In genomic region chr2:103705826-103706225, GRCm38 (mm10) we compare ENCODE assay signal across 12 mouse cellular contexts. TPM values are rescaled to one million over a fixed set of nuclear protein-coding genes. Genes with fewer than 3 reads are reported as not detected.
DNase-seq lines count a peak whose midpoint lies in the region; ATAC-seq lines count a peak whose summit lies in the region.
"Had no signal": no experiment of that assay in that cellular context is flagged by ENCODE, and none has a peak within 500 bp of the region (broad histone marks: within the 10 kb centered on the region; RNA-seq: fewer than 3 reads in every experiment).

No protein-coding gene starts in this region.

- WGBS in forebrain, embryonic 15.5 days, result 77% methylated on average over 4 of the region's 4 CpGs
- WGBS in forebrain, embryonic 14.5 days, result 77% methylated on average over 4 of the region's 4 CpGs
- 82% methylated on average over 4 of the region's 4 CpGs for WGBS in hindbrain, embryonic 12.5 days
- 65% methylated on average over 4 of the region's 4 CpGs for WGBS in hindbrain, embryonic 16.5 days
- 79% methylated on average over 4 of the region's 4 CpGs for WGBS in neural tube, embryonic 12.5 days

- no peaks in the 10 kb centered on the region for H3K9me3 ChIP-seq in forebrain, embryonic 15.5 days
- H3K9me3 ChIP-seq in forebrain, embryonic 14.5 days (replicated peaks; ENCODE audit: control insufficient read depth, low read length), result no peaks in the 10 kb centered on the region
- H3K9me3 ChIP-seq in hindbrain, embryonic 12.5 days (replicated peaks), result no peaks in the 10 kb centered on the region
- no peaks in the 10 kb centered on the region for H3K9me3 ChIP-seq in hindbrain, embryonic 16.5 days (ENCODE audit: control insufficient read depth, low read length)
- no peaks in the 10 kb centered on the region for H3K9me3 ChIP-seq in neural tube, embryonic 12.5 days
- H3K9me3 ChIP-seq: embryonic facial prominence, embryonic 15.5 days; neural tube, embryonic 13.5 days; stomach, embryonic 15.5 days had no signal

- H3K4me2 ChIP-seq in forebrain, embryonic 15.5 days (replicated peaks), result no peak overlapping the region
- no peak overlapping the region for H3K4me2 ChIP-seq in forebrain, embryonic 14.5 days (ENCODE audit: low read length)
- H3K4me2 ChIP-seq in hindbrain, embryonic 12.5 days (replicated peaks), result no peak overlapping the region
- H3K4me2 ChIP-seq in hindbrain, embryonic 16.5 days (ENCODE audit: low read length), result no peak overlapping the region
- H3K4me2 ChIP-seq in neural tube, embryonic 12.5 days (replicated peaks), result no peak overlapping the region; the same call in 1 of the 2 replicates
- H3K4me2 ChIP-seq: embryonic facial prominence, embryonic 15.5 days; neural tube, embryonic 13.5 days; stomach, embryonic 15.5 days had no signal

- no peaks in the 10 kb centered on the region for H3K36me3 ChIP-seq in forebrain, embryonic 15.5 days
- H3K36me3 ChIP-seq in forebrain, embryonic 14.5 days (ENCODE audit: control insufficient read depth, insufficient read depth, low read length), result 0 out of 2 replicates have a peak, but pooled peaks cover 11% of the 10 kb centered on the region
- H3K36me3 ChIP-seq in hindbrain, embryonic 12.5 days, result peaks cover 55% of the 10 kb centered on the region
- no peaks in the 10 kb centered on the region for H3K36me3 ChIP-seq in hindbrain, embryonic 16.5 days (ENCODE audit: control insufficient read depth, insufficient read depth, low read length)
- H3K36me3 ChIP-seq in neural tube, embryonic 12.5 days, result peaks cover 41% of the 10 kb centered on the region
- H3K36me3 ChIP-seq: stomach, embryonic 15.5 days had no signal

- peak; percentile 11; the same call in 1 of the 2 replicates for ATAC-seq in forebrain, embryonic 15.5 days (replicated peaks)
- ATAC-seq in forebrain, embryonic 14.5 days, result no peak
- ATAC-seq in hindbrain, embryonic 12.5 days (ENCODE audit: low FRiP score), result no peak
- ATAC-seq in hindbrain, embryonic 16.5 days, result no peak; the same call in 1 of the 2 replicates
- ATAC-seq in neural tube, embryonic 12.5 days (ENCODE audit: low FRiP score, low read depth), result peak; percentile 15; the same call in 1 of the 2 replicates

- H3K27me3 ChIP-seq in forebrain, embryonic 15.5 days, result no peaks in the 10 kb centered on the region
- H3K27me3 ChIP-seq in forebrain, embryonic 14.5 days (replicated peaks; ENCODE audit: control insufficient read depth, insufficient read depth, low read length), result no peaks in the 10 kb centered on the region
- no peaks in the 10 kb centered on the region; the same call in 1 of the 2 replicates for H3K27me3 ChIP-seq in hindbrain, embryonic 12.5 days
- no peaks in the 10 kb centered on the region for H3K27me3 ChIP-seq in hindbrain, embryonic 16.5 days (replicated peaks; ENCODE audit: control insufficient read depth, insufficient read depth, low read length)
- H3K27me3 ChIP-seq in neural tube, embryonic 12.5 days (replicated peaks), result no peaks in the 10 kb centered on the region
- H3K27me3 ChIP-seq: embryonic facial prominence, embryonic 15.5 days; neural tube, embryonic 13.5 days; stomach, embryonic 15.5 days had no signal

- peaks cover 6% of the 10 kb centered on the region; the same call in 1 of the 2 replicates for H3K4me1 ChIP-seq in forebrain, embryonic 15.5 days
- H3K4me1 ChIP-seq in forebrain, embryonic 14.5 days (ENCODE audit: control insufficient read depth, insufficient read depth, low read length), result peaks cover 7% of the 10 kb centered on the region; the same call in 1 of the 2 replicates
- H3K4me1 ChIP-seq in hindbrain, embryonic 12.5 days, result peaks cover 16% of the 10 kb centered on the region
- peaks cover 12% of the 10 kb centered on the region for H3K4me1 ChIP-seq in hindbrain, embryonic 16.5 days (ENCODE audit: control insufficient read depth, insufficient read depth, low read depth, low read length)
- H3K4me1 ChIP-seq in neural tube, embryonic 12.5 days, result peaks cover 8% of the 10 kb centered on the region

- no peak overlapping the region for H3K4me3 ChIP-seq in forebrain, embryonic 15.5 days
- no peak overlapping the region for H3K4me3 ChIP-seq in forebrain, embryonic 14.5 days (ENCODE audit: low read depth, low read length)
- no peak overlapping the region for H3K4me3 ChIP-seq in hindbrain, embryonic 12.5 days
- no peak overlapping the region for H3K4me3 ChIP-seq in hindbrain, embryonic 16.5 days (ENCODE audit: low read length)
- no peak overlapping the region for H3K4me3 ChIP-seq in neural tube, embryonic 12.5 days
- H3K4me3 ChIP-seq: embryonic facial prominence, embryonic 15.5 days; neural tube, embryonic 13.5 days; stomach, embryonic 15.5 days had no signal

- no peak overlapping the region for H3K27ac ChIP-seq in forebrain, embryonic 15.5 days (replicated peaks)
- H3K27ac ChIP-seq in forebrain, embryonic 14.5 days (ENCODE audit: low read depth, low read length), result no peak overlapping the region
- H3K27ac ChIP-seq in hindbrain, embryonic 12.5 days, result peak overlapping the region; percentile 35; the same call in 1 of the 2 replicates
- H3K27ac ChIP-seq in hindbrain, embryonic 16.5 days (ENCODE audit: low read depth, low read length), result no peak overlapping the region; the same call in 1 of the 2 replicates
- H3K27ac ChIP-seq in neural tube, embryonic 12.5 days, result no peak overlapping the region
- H3K27ac ChIP-seq: embryonic facial prominence, embryonic 15.5 days; liver, embryonic 14.5 days; neural tube, embryonic 13.5 days; stomach, embryonic 15.5 days had no signal

- no peak overlapping the region for H3K9ac ChIP-seq in forebrain, embryonic 15.5 days (replicated peaks)
- H3K9ac ChIP-seq in forebrain, embryonic 14.5 days (ENCODE audit: low read length), result no peak overlapping the region
- no peak overlapping the region for H3K9ac ChIP-seq in hindbrain, embryonic 12.5 days
- no peak overlapping the region for H3K9ac ChIP-seq in hindbrain, embryonic 16.5 days (ENCODE audit: low read depth, low read length)
- H3K9ac ChIP-seq in neural tube, embryonic 12.5 days, result no peak overlapping the region
- H3K9ac ChIP-seq: embryonic facial prominence, embryonic 15.5 days; liver, embryonic 14.5 days; neural tube, embryonic 13.5 days; stomach, embryonic 15.5 days had no signal

- no peak for DNase-seq in forebrain, embryonic 14.5 days (ENCODE audit: low spot score)
- no peak for DNase-seq in neural tube, embryonic 10.5 days (ENCODE audit: extremely low spot score, low spot score)
- DNase-seq in frontal cortex, adult 2 months (ENCODE audit: extremely low spot score in 1 of 2, low spot score in 1 of 2), result no peak
- no peak for DNase-seq in retina, postnatal 1 day

RNA-seq across cellular contexts. Expression of gene Nat10, which starts 55.2 kb away (rescaled TPM):
- polyA plus RNA-seq in forebrain, embryonic 15.5 days (2015; fragmentation: Nextera tagmentation; extraction: Ambion mirVana), result 22.3 and 25.7 TPM in 2 replicates
- polyA plus RNA-seq in forebrain, embryonic 14.5 days (2014; fragmentation: Nextera tagmentation; extraction: Ambion mirVana), result 14.0 and 17.9 TPM in 2 replicates
- 23.5 and 25.7 TPM in 2 replicates for polyA plus RNA-seq in hindbrain, embryonic 12.5 days (2016; fragmentation: Nextera tagmentation; extraction: Ambion mirVana)
- 19.3 and 19.8 TPM in 2 replicates for polyA plus RNA-seq in hindbrain, embryonic 16.5 days (2015; fragmentation: Nextera tagmentation; extraction: Ambion mirVana)
- polyA plus RNA-seq in neural tube, embryonic 12.5 days (2016; fragmentation: Nextera tagmentation; extraction: Ambion mirVana), result 21.7 and 23.9 TPM in 2 replicates
- polyA plus RNA-seq in frontal cortex, adult 2 months (2012; rRNA removed), result 43.2 and 55.7 TPM in 2 replicates

Comparison
In these comparisons a context has a peak if more than half of its experiments do, and no peak if none do; other contexts are left out.
1. ATAC-seq: peak in forebrain, embryonic 15.5 days (single experiment) and neural tube, embryonic 12.5 days (single experiment); none in forebrain, embryonic 14.5 days (single experiment), hindbrain, embryonic 12.5 days (single experiment) and hindbrain, embryonic 16.5 days (single experiment).